In genomic region chr14:34345771-34346566, GRCm38 (mm10) we compare ENCODE assay signal across 11 mouse cellular contexts. TPM values are rescaled to one million over a fixed set of nuclear protein-coding genes. Genes with fewer than 3 reads are reported as not detected.
DNase-seq lines count a peak whose midpoint lies in the region; ATAC-seq and TF ChIP-seq lines count a peak whose summit lies in the region.
"Had no signal": no experiment of that assay in that cellular context is flagged by ENCODE, and none has a peak within 500 bp of the region (broad histone marks: within the 10 kb centered on the region; RNA-seq: fewer than 3 reads in every experiment).

No protein-coding gene starts in this region.

- ATAC-seq in intestine, postnatal 0 days = no peak
- ATAC-seq in neural tube, embryonic 13.5 days (ENCODE audit: low read depth) = 0 out of 2 replicates have a peak, but pooled peaks have one; percentile 40
- ATAC-seq in heart, embryonic 11.5 days (replicated peaks; ENCODE audit: insufficient number of reproducible peaks, low FRiP score, low TSS enrichment) = no peak

- H3K27ac ChIP-seq in left cerebral cortex, adult 2 months = no peak overlapping the region
- no peak overlapping the region for H3K27ac ChIP-seq in intestine, postnatal 0 days (ENCODE audit: low read depth, low read length)
- no peak overlapping the region for H3K27ac ChIP-seq in neural tube, embryonic 13.5 days (replicated peaks)
- no peak overlapping the region for H3K27ac ChIP-seq in heart, embryonic 11.5 days (ENCODE audit: low read depth, low read length)

- 59% methylated on average over 12 of the region's 12 CpGs for WGBS in intestine, postnatal 0 days
- 60% methylated on average over 12 of the region's 12 CpGs for WGBS in neural tube, embryonic 13.5 days
- 59% methylated on average over 12 of the region's 12 CpGs for WGBS in heart, embryonic 11.5 days (ENCODE audit: insufficient replicate concordance)

- no peaks in the 10 kb centered on the region for H3K9me3 ChIP-seq in intestine, postnatal 0 days (ENCODE audit: control insufficient read depth)
- no peaks in the 10 kb centered on the region for H3K9me3 ChIP-seq in neural tube, embryonic 13.5 days
- H3K9me3 ChIP-seq in heart, embryonic 11.5 days (replicated peaks; ENCODE audit: control insufficient read depth, low read length) = no peaks in the 10 kb centered on the region

- no peak overlapping the region for H3K4me3 ChIP-seq in left cerebral cortex, adult 2 months
- no peak overlapping the region for H3K4me3 ChIP-seq in intestine, postnatal 0 days (ENCODE audit: low read depth, low read length)
- no peak overlapping the region for H3K4me3 ChIP-seq in neural tube, embryonic 13.5 days
- no peak overlapping the region for H3K4me3 ChIP-seq in heart, embryonic 11.5 days (ENCODE audit: low read depth, low read length)

- TF ChIP-seq CTCF in left cerebral cortex, adult 2 months (IDR thresholded peaks at IDR 0.05) = peak; percentile 20; the same call in 1 of the 2 replicates
- TF ChIP-seq CTCF in intestine, postnatal 0 days (IDR thresholded peaks at IDR 0.05; ENCODE audit: low read depth) = peak; percentile 49

- intact Hi-C loops in left cerebral cortex, adult 2 months (cut with DNase I) = no loop called here
- intact Hi-C loops in left cerebral cortex, postnatal 36 days (cut with DNase I) = no loop called here

- H3K4me2 ChIP-seq in intestine, postnatal 0 days (replicated peaks; ENCODE audit: low read depth) = no peak overlapping the region
- no peak overlapping the region for H3K4me2 ChIP-seq in neural tube, embryonic 13.5 days
- H3K4me2 ChIP-seq in heart, embryonic 11.5 days = no peak overlapping the region

- H3K9ac ChIP-seq in intestine, postnatal 0 days (ENCODE audit: low read depth, low read length) = no peak overlapping the region
- H3K9ac ChIP-seq in neural tube, embryonic 13.5 days = no peak overlapping the region
- no peak overlapping the region for H3K9ac ChIP-seq in heart, embryonic 11.5 days (ENCODE audit: low read depth, low read length)

- DNase-seq in left cerebral cortex, adult 2 months (ENCODE audit: extremely low spot score in 1 of 2, low spot score in 2 of 2) = no peak
- DNase-seq in left cerebral cortex, postnatal 36 days (ENCODE audit: low spot score in 2 of 2) = no peak
- peak; percentile 16 for DNase-seq in brain, adult 2 months (ENCODE audit: low read depth, low spot score)
- no peak for DNase-seq in c-Kit-positive CD71-positive TER-119-positive erythroid progenitor cells, embryonic 14.5 days (ENCODE audit: low spot score)
- no peak for DNase-seq in layer of hippocampus, adult 9-10 months (ENCODE audit: low spot score)
- DNase-seq: cerebellum, adult 2 months; gastrocnemius, postnatal 14 days; kidney, adult 8-10 months had no signal

- H3K36me3 ChIP-seq in intestine, postnatal 0 days (ENCODE audit: control insufficient read depth, insufficient read depth) = peaks cover 29% of the 10 kb centered on the region
- peaks cover 32% of the 10 kb centered on the region for H3K36me3 ChIP-seq in neural tube, embryonic 13.5 days
- H3K36me3 ChIP-seq in heart, embryonic 11.5 days (ENCODE audit: control insufficient read depth, insufficient read depth, low read length) = no peaks in the 10 kb centered on the region

- no peaks in the 10 kb centered on the region for H3K27me3 ChIP-seq in intestine, postnatal 0 days (replicated peaks; ENCODE audit: control insufficient read depth, insufficient read depth, low read length)
- H3K27me3 ChIP-seq in neural tube, embryonic 13.5 days = no peaks in the 10 kb centered on the region
- no peaks in the 10 kb centered on the region for H3K27me3 ChIP-seq in heart, embryonic 11.5 days (ENCODE audit: control insufficient read depth, insufficient read depth, low read length)

- H3K4me1 ChIP-seq in intestine, postnatal 0 days (replicated peaks; ENCODE audit: control insufficient read depth, insufficient read depth, low read length) = no peaks in the 10 kb centered on the region
- H3K4me1 ChIP-seq in neural tube, embryonic 13.5 days (replicated peaks) = no peaks in the 10 kb centered on the region
- no peaks in the 10 kb centered on the region for H3K4me1 ChIP-seq in heart, embryonic 11.5 days (ENCODE audit: control insufficient read depth, insufficient read depth, low read length)

RNA-seq across cellular contexts. Expression of gene Fam25c, which starts 9.3 kb away (rescaled TPM):
- not detected for total RNA-seq in left cerebral cortex, adult 2 months (2021)
- not detected for total RNA-seq in left cerebral cortex, postnatal 36 days (2021)
- polyA plus RNA-seq in intestine, postnatal 0 days (2015; fragmentation: Nextera tagmentation; extraction: Ambion mirVana) = not detected in 2 replicates
- not detected in 2 replicates for polyA plus RNA-seq in neural tube, embryonic 13.5 days (2015; fragmentation: Nextera tagmentation; extraction: Ambion mirVana)
- polyA plus RNA-seq in heart, embryonic 11.5 days (2014; fragmentation: Nextera tagmentation; extraction: Ambion mirVana) = not detected in 2 replicates
- polyA plus RNA-seq: cerebellum, adult 2 months had no signal

RNA-seq across cellular contexts. Expression of gene Sncg, which starts 28.6 kb away (rescaled TPM):
- 1 to 10 TPM; 3.0 to 3.9 TPM for total RNA-seq in left cerebral cortex, adult 2 months (2021)
- total RNA-seq in left cerebral cortex, postnatal 36 days (2021) = 1 to 10 TPM; 3.2 to 4.9 TPM
- polyA plus RNA-seq in intestine, postnatal 0 days (2015; fragmentation: Nextera tagmentation; extraction: Ambion mirVana) = 28.9 and 29.3 TPM in 2 replicates
- polyA plus RNA-seq in neural tube, embryonic 13.5 days (2015; fragmentation: Nextera tagmentation; extraction: Ambion mirVana) = 641 and 796 TPM in 2 replicates
- polyA plus RNA-seq in heart, embryonic 11.5 days (2014; fragmentation: Nextera tagmentation; extraction: Ambion mirVana) = 2.4 and 2.9 TPM in 2 replicates

RNA-seq across cellular contexts. Expression of gene Mmrn2, which starts 29.3 kb away (rescaled TPM):
- total RNA-seq in left cerebral cortex, adult 2 months (2021) = 1 to 10 TPM; 4.4 to 5.8 TPM
- total RNA-seq in left cerebral cortex, postnatal 36 days (2021) = 1 to 10 TPM; 3.6 to 3.8 TPM
- 5.6 and 5.7 TPM in 2 replicates for polyA plus RNA-seq in intestine, postnatal 0 days (2015; fragmentation: Nextera tagmentation; extraction: Ambion mirVana)
- 6.0 and 6.2 TPM in 2 replicates for polyA plus RNA-seq in neural tube, embryonic 13.5 days (2015; fragmentation: Nextera tagmentation; extraction: Ambion mirVana)
- polyA plus RNA-seq in heart, embryonic 11.5 days (2014; fragmentation: Nextera tagmentation; extraction: Ambion mirVana) = 15.8 and 23.1 TPM in 2 replicates

RNA-seq across cellular contexts. Expression of gene Glud1, which starts 35.4 kb away (rescaled TPM):
- 100 to 1,000 TPM; 281 to 285 TPM for total RNA-seq in left cerebral cortex, adult 2 months (2021)
- total RNA-seq in left cerebral cortex, postnatal 36 days (2021) = 100 to 1,000 TPM; 245 to 282 TPM
- polyA plus RNA-seq in intestine, postnatal 0 days (2015; fragmentation: Nextera tagmentation; extraction: Ambion mirVana) = 40.8 TPM in 2 replicates
- 109 and 111 TPM in 2 replicates for polyA plus RNA-seq in neural tube, embryonic 13.5 days (2015; fragmentation: Nextera tagmentation; extraction: Ambion mirVana)
- polyA plus RNA-seq in heart, embryonic 11.5 days (2014; fragmentation: Nextera tagmentation; extraction: Ambion mirVana) = 64.4 and 67.3 TPM in 2 replicates

RNA-seq across cellular contexts. Expression of gene Shld2, which starts 35.7 kb away (rescaled TPM):
- total RNA-seq in left cerebral cortex, adult 2 months (2021) = 10 to 100 TPM; 10.5 to 11.5 TPM
- total RNA-seq in left cerebral cortex, postnatal 36 days (2021) = 10 to 100 TPM; 12.5 to 14.0 TPM
- polyA plus RNA-seq in intestine, postnatal 0 days (2015; fragmentation: Nextera tagmentation; extraction: Ambion mirVana) = 3.1 and 3.9 TPM in 2 replicates
- 5.8 and 6.0 TPM in 2 replicates for polyA plus RNA-seq in neural tube, embryonic 13.5 days (2015; fragmentation: Nextera tagmentation; extraction: Ambion mirVana)
- 6.2 and 6.9 TPM in 2 replicates for polyA plus RNA-seq in heart, embryonic 11.5 days (2014; fragmentation: Nextera tagmentation; extraction: Ambion mirVana)

Comparison
In these comparisons a context has a peak if more than half of its experiments do, and no peak if none do; other contexts are left out.
1. RNA of gene Sncg, which starts 28.6 kb away (polyA plus RNA-seq): 641 to 796 TPM in neural tube, embryonic 13.5 days; 28.9 to 29.3 TPM in intestine, postnatal 0 days and 2.4 to 2.9 TPM in heart, embryonic 11.5 days; every median in the first group is over 10 times any median in the second.